Mouse (Mus musculus) ES-E14 (cell line): ENCODE results near the gene 1700025C18Rik.

Experiments used
- MAFK ChIP-seq: IDR thresholded peaks from 2 replicates; pipeline ENCODE4 v1.6.1; 2014; ENCODE audit warnings: mild to moderate bottlenecking, low read depth, low read length, inconsistent platforms; ENCODE audit not compliant: insufficient read depth
- ZC3H11A ChIP-seq: IDR thresholded peaks from 2 replicates; pipeline ENCODE4 v1.6.1; 2012; ENCODE audit warnings: low read depth, mild to moderate bottlenecking, inconsistent platforms, low read length, borderline replicate concordance

DNA sequence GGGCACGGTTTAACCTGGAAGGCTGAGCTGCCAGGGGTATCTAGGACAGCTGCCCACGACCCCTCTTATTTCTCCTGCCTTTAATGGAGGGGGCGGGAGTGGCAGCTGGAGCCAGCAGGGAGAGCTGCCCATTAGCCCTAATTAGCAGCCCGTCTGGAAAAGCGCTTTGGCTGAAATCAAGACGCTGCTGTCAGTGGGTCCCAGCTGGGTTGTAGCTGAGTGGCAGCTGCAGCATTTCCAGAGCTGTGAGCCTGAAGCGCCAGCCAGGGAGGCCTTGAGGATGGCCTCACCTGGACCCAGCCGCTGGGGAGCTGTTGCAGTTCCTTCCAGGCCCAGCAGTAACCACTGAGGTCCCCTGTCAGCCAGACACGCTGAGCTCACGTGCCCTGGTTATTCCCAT is 5.8 kb upstream of the 1700025C18Rik start:
- TF ChIP-seq MAFK (no peak), ZC3H11A (no peak)
